In genomic region chr5:36054498-36054897, GRCm38 (mm10) we compare ENCODE assay signal across 14 mouse cellular contexts.
DNase-seq lines count a peak whose midpoint lies in the region; ATAC-seq and TF ChIP-seq lines count a peak whose summit lies in the region.
"Had no signal": no experiment of that assay in that cellular context is flagged by ENCODE, and none has a peak within 500 bp of the region (broad histone marks: within the 10 kb centered on the region; RNA-seq: fewer than 3 reads in every experiment).

No protein-coding gene starts in this region.

- no peak overlapping the region for H3K4me3 ChIP-seq in kidney, adult 2 months (ENCODE audit: insufficient read depth, low read depth, low read length)
- no peak overlapping the region for H3K4me3 ChIP-seq in hindbrain, embryonic 13.5 days
- H3K4me3 ChIP-seq: forebrain, embryonic 12.5 days; neural tube, embryonic 12.5 days had no signal

- H3K9ac ChIP-seq in hindbrain, embryonic 13.5 days = no peak overlapping the region
- H3K9ac ChIP-seq: forebrain, embryonic 12.5 days; neural tube, embryonic 12.5 days had no signal

- 0 out of 2 replicates have a peak, but pooled peaks have one; percentile 11 for TF ChIP-seq CTCF in kidney, adult 2 months (conservative IDR thresholded peaks at IDR 0.05; ENCODE audit: insufficient read depth, insufficient read length, low read depth, low read length)

- no peaks in the 10 kb centered on the region for H3K27me3 ChIP-seq in kidney, adult 2 months (replicated peaks; ENCODE audit: control insufficient read depth, insufficient read depth, low read length)
- H3K27me3 ChIP-seq in hindbrain, embryonic 13.5 days = no peaks in the 10 kb centered on the region
- H3K27me3 ChIP-seq: forebrain, embryonic 12.5 days; neural tube, embryonic 12.5 days had no signal

- no peak for TF ChIP-seq POLR2A in kidney, adult 2 months (IDR thresholded peaks at IDR 0.05; ENCODE audit: low read depth, low read length)

- no peaks in the 10 kb centered on the region for H3K36me3 ChIP-seq in kidney, adult 2 months (ENCODE audit: control insufficient read depth, insufficient read depth, low read length)
- peaks cover 9% of the 10 kb centered on the region for H3K36me3 ChIP-seq in hindbrain, embryonic 13.5 days
- H3K36me3 ChIP-seq: forebrain, embryonic 12.5 days; neural tube, embryonic 12.5 days had no signal

- no peak overlapping the region for H3K4me2 ChIP-seq in hindbrain, embryonic 13.5 days
- H3K4me2 ChIP-seq: forebrain, embryonic 12.5 days; neural tube, embryonic 12.5 days had no signal

- no peak overlapping the region for H3K27ac ChIP-seq in kidney, adult 2 months (ENCODE audit: insufficient read depth, low read depth, low read length)
- H3K27ac ChIP-seq in hindbrain, embryonic 13.5 days = 0 out of 2 replicates have a peak overlapping the region, but pooled peaks have one; percentile 1
- H3K27ac ChIP-seq: forebrain, embryonic 12.5 days; neural tube, embryonic 12.5 days had no signal

- DNase-seq in kidney, adult 2 months = no peak
- no peak for DNase-seq in kidney, postnatal 25 days
- DNase-seq in thymus, postnatal 0 days (ENCODE audit: low spot score) = peak; percentile 11
- DNase-seq in thymus, postnatal 10 days (ENCODE audit: low spot score in 2 of 2) = no peak
- no peak for DNase-seq in layer of hippocampus, adult 11-12 months (ENCODE audit: low spot score)
- DNase-seq in cerebellum, postnatal 4 days (ENCODE audit: low spot score in 2 of 2) = no peak
- DNase-seq: adrenal gland, adult 8-10 months; heart, postnatal 36 days; kidney, postnatal 36 days; lung, postnatal 14 days; right cerebral cortex, postnatal 25 days had no signal

- no peaks in the 10 kb centered on the region for H3K4me1 ChIP-seq in kidney, adult 2 months (ENCODE audit: control insufficient read depth, insufficient read depth, low read length)
- peaks cover 17% of the 10 kb centered on the region for H3K4me1 ChIP-seq in hindbrain, embryonic 13.5 days (replicated peaks)

- 0 out of 2 replicates have a peak, but pooled peaks have one; percentile 35 for ATAC-seq in hindbrain, embryonic 13.5 days (ENCODE audit: low FRiP score)

- H3K9me3 ChIP-seq in hindbrain, embryonic 13.5 days = 0 out of 2 replicates have a peak, but pooled peaks cover 4% of the 10 kb centered on the region
- H3K9me3 ChIP-seq: forebrain, embryonic 12.5 days; neural tube, embryonic 12.5 days had no signal

- WGBS in kidney, adult 2 months = 81% methylated on average over 3 of the region's 3 CpGs
- WGBS in hindbrain, embryonic 13.5 days = 63% methylated on average over 3 of the region's 3 CpGs
